Mouse (Mus musculus) layer of hippocampus, adult 8-10 months (tissue): ENCODE results near the gene Wwp2. TPM values are rescaled to one million over a fixed set of nuclear protein-coding genes. Genes with fewer than 3 reads are reported as not detected.

Experiments used
- DNase-seq, 2 experiments: peaks; one replicate each; pipeline ENCODE4 v3.0.0; 2022; ENCODE audit warnings: low spot score in 2 of 2
- microRNA-seq, 2 experiments: library from miRNA; unstranded; fragments of <30 nt; microRNA quantifications; one replicate each; pipeline ENCODE4 v1.2.0; 2022
- total RNA-seq, 4 experiments: library from RNA; stranded (reverse); gene quantifications; 2 replicates each; pipeline ENCODE4 v1.2.4; 2022

Wwp2 gene
- total RNA-seq, 4 experiments from 2014 or later, result 35.1 to 43.2 (median 41.4) TPM

DNA sequence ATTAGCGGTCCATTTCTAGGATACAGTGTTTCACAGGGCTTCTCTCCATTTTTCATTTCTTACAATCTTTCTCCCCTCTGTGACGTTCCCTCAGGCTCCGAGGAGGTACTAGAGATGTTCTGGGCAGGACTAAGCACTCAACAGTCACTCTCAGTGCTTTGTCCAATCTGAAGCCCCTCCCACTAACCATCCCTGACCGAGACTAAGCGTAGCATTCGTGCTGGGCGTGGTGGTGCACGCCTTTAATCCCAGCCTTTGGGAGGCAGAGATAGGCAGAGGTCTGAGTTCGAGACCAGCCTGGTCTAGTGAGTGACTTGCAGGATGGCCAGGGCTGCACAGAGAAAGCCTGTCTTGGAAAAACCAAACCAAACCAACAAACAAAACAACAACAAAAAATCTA, 163.5 kb downstream of the Wwp2 start:
- DNase-seq, result no peak

DNA sequence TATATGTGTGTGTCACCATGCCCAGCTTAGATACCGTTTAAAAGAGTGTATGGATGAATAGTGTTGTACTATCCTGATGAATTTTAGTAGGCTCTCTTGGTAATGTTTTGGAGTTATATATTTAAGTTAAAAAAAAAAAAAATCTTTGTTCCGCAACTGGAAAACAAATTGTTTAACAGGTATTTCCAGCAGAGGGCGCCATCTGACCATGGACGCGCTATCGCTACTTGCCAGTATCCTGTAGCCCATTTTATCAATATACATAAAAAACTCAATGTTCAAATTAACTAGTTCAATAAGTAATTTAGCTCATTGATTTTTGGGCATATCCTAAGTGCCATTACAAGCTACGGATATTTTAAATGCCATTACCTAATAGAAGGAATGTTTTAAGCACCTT, 166.9 kb downstream of the Wwp2 start:
- peak in 1 of 2 experiments; percentile 49 for DNase-seq

Small RNA genes lying within 50 kb of the gene (microRNA-seq; reads per million reads assigned to microRNA genes)
- 1,044 to 3,690 reads per million in 2 experiments for gene Mir140

Other genes with a start within 250 kb of the Wwp2 start
- gene Nfat5, start 142.9 kb upstream of the Wwp2 start, total RNA-seq, result 10 to 100 TPM; 54.4 to 78.0 (median 65.1) TPM
- 1 to 10 TPM; 6.0 to 7.1 (median 6.2) TPM for gene Nqo1, start 33.2 kb upstream of the Wwp2 start, total RNA-seq
- 10 to 100 TPM; 39.1 to 46.4 (median 40.8) TPM for gene Nob1, start 11.3 kb upstream of the Wwp2 start, total RNA-seq
- 100 to 1,000 TPM; 104 to 118 (median 109) TPM for gene Psmd7, start 152.1 kb downstream of the Wwp2 start, total RNA-seq